Mouse (Mus musculus) spleen, adult 2 months (tissue): Measurements from ENCODE around the gene Pid1. TPM values are rescaled to one million over a fixed set of nuclear protein-coding genes. Genes with fewer than 3 reads are reported as not detected.

Source experiments
- DNase-seq, 2 experiments: peaks; one replicate each; pipeline versions ENCODE4 v3.0.0 to v3.0.0-alpha.2; 2012 to 2021; ENCODE audit warnings: low spot score in 2 of 2, low read depth in 1 of 2
- H3K27ac ChIP-seq: fragments of 200-500 bp; 2 replicates; pipeline ENCODE4 v1.5.1; 2012; ENCODE audit warnings: low read length, inconsistent platforms; ENCODE audit not compliant: insufficient read depth
- H3K27me3 ChIP-seq: fragments of 200-500 bp; 2 replicates; pipeline ENCODE4 v1.6.1; 2012; ENCODE audit warnings: mild to moderate bottlenecking, moderate library complexity, low read length, inconsistent platforms; ENCODE audit not compliant: control insufficient read depth, insufficient read depth
- H3K36me3 ChIP-seq: fragments of 200-500 bp; 2 replicates; pipeline ENCODE4 v1.6.1; 2012; ENCODE audit warnings: mild to moderate bottlenecking, low read length, inconsistent platforms; ENCODE audit not compliant: control insufficient read depth, insufficient read depth
- H3K4me1 ChIP-seq: fragments of 200-500 bp; 2 replicates; pipeline ENCODE4 v1.6.1; 2011; ENCODE audit warnings: inconsistent platforms; ENCODE audit not compliant: control insufficient read depth, insufficient read depth, insufficient read length
- H3K4me3 ChIP-seq: fragments of 200-500 bp; 2 replicates; pipeline ENCODE4 v1.5.1; 2011; ENCODE audit warnings: mild to moderate bottlenecking, inconsistent platforms; ENCODE audit not compliant: insufficient read depth, insufficient read length; ENCODE audit errors: extremely low read depth
- CTCF ChIP-seq: fragments of 200-500 bp; IDR thresholded peaks from 2 replicates; pipeline ENCODE4 v1.5.1; 2011; ENCODE audit warnings: mild to moderate bottlenecking, inconsistent platforms; ENCODE audit not compliant: insufficient read depth, insufficient read length, insufficient replicate concordance; ENCODE audit errors: extremely low read depth
- POLR2A ChIP-seq: fragments of 200-500 bp; IDR thresholded peaks from 2 replicates; pipeline ENCODE4 v1.6.1; 2011; ENCODE audit warnings: low read depth, low read length, inconsistent platforms
- WGBS: fragments of 180-500 bp; shearing (Covaris S2); methylation state at CpG from one replicate; pipeline ENCODE4 v1.1.7; 2018; 5-methylcytosine and 5-hydroxymethylcytosine counted together
- polyA plus RNA-seq: library from polyadenylated mRNA; depleted of rRNA; stranded (reverse); fragments of >200 nt; gene quantifications from 2 replicates; pipeline ENCODE4 v1.2.3, GENCODE M21; 2012

Pid1 gene
- polyA plus RNA-seq, 1 experiment: 8.4 TPM

DNA sequence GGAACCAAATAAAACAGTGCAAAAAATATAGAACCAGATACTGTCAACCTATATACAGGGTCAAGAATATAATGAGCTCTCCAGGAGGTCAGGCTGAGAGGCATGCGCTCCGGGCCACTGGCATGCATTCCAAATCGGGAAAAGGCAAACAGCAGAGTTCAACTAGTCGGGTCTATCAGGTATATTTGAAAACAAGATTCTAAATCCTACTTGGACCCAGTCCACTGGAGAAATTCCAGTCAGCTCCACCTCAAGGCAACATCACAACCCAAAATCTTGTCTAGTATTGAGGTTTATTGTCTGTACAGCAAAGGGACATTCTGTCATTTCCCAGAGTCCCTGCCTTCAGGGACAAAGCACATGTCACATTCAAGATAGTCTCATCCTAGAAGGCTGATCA is 91.0 kb downstream of the Pid1 start:
- DNase-seq: no peak
- no peaks in the 10 kb centered on the region for H3K36me3 ChIP-seq
- H3K27me3 ChIP-seq: no peaks in the 10 kb centered on the region
- no peaks in the 10 kb centered on the region for H3K4me1 ChIP-seq
- no peak for TF ChIP-seq POLR2A
- no peak for TF ChIP-seq CTCF
- WGBS: 87% methylated on average over 4 of the region's 4 CpGs
- no peak overlapping the region for H3K27ac ChIP-seq
- H3K4me3 ChIP-seq: no peak overlapping the region

DNA sequence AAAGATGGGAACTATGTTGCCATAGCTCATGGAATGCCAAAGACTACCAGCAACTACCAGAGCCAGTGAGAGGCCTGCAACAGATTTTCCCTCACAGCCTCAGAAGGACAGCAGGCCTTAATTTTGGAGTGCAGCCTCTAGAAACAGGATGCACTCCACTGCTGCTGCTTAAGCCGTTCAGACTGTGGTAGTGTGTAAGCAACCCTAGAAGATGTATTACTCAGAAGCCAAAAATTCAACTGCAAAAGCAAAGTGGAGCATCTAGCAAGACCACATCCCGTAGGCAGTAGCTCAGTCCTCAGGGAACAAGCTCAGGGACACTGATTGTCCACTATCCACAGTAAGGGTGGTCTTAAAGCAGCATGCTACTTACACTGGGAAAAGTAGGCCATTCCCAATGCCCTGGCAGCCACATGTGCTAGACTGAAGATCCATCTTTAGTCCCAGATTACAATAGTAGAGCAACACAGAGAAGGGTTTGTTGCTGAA is 92.2 kb downstream of the Pid1 start:
- H3K4me1 ChIP-seq: no peaks in the 10 kb centered on the region
- no peak overlapping the region for H3K4me3 ChIP-seq
- DNase-seq: no peak
- no peak overlapping the region for H3K27ac ChIP-seq
- H3K36me3 ChIP-seq: no peaks in the 10 kb centered on the region
- TF ChIP-seq POLR2A: no peak
- no peak for TF ChIP-seq CTCF
- 85% methylated on average over 2 of the region's 2 CpGs for WGBS
- no peaks in the 10 kb centered on the region for H3K27me3 ChIP-seq

DNA sequence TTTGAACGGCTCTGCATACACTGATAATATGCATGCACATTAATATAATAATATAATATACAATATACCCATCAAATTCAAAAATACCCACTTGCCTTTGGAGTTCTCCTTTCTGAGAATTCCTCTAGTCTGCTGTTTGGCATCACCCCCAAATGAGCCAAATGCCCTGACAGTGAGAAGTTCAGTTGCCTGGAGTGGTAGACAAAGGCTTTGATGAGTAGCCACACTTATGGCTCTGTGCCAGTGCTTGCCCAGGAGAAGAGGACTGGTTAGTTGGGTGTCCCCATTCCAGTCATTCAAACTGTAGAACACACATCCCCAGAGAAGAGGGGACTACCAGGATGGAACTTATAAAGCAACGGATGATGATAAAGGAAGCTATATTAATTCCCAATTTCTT is 106.3 kb downstream of the Pid1 start:
- Histone ChIP-seq H3K4me3 (no peak overlapping the region), H3K27ac (no peak overlapping the region), H3K4me1 (no peaks in the 10 kb centered on the region), H3K36me3 (no peaks in the 10 kb centered on the region), H3K27me3 (no peaks in the 10 kb centered on the region)
- DNase-seq: no peak
- TF ChIP-seq CTCF (no peak), POLR2A (no peak)
- 96% methylated on average over 2 of the region's 2 CpGs for WGBS

DNA sequence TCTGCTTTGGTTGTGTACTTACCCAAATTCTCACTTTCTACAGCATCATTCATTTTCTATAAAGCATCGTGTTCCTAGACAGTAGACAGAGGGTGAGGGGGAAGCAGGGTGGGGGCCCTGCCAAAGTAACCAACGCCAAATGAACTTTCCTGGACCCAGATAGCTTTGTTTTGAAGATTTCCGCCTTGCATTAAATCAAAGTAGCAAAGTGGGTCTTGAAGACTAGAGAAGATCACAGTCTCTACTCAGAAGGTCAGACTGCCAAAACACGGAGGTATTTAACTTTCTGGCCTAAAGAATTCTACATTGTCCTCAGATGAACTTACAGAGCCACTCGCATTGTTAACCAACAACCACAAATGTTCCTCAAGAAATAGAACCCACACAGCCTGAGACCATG is 109.6 kb downstream of the Pid1 start:
- WGBS: 80% methylated on average over 5 of the region's 5 CpGs
- no peak for TF ChIP-seq CTCF
- TF ChIP-seq POLR2A: no peak
- H3K36me3 ChIP-seq: no peaks in the 10 kb centered on the region
- H3K4me1 ChIP-seq: no peaks in the 10 kb centered on the region; the same call in 1 of the 2 replicates
- no peak for DNase-seq
- no peak overlapping the region for H3K27ac ChIP-seq
- H3K27me3 ChIP-seq: no peaks in the 10 kb centered on the region
- no peak overlapping the region for H3K4me3 ChIP-seq

DNA sequence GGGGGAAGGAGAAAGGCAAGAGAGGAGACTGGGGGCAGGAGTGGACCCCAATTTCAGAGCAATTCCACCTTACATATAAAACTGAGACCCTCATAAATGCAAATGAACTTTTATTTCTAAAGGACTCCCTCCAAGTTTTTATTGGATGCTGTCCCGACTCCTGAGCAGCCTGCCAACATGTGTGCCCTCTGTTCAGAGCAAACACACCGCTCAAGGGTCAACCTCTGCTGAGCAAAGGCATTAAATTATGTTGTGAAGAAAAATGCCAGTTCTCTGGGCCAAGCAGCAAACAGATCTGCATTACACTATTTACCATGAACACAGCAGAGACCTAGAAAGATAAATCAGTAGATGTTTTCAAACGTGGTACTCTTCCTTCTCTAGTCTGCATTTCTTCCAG is 110.1 kb downstream of the Pid1 start:
- DNase-seq: no peak
- H3K36me3 ChIP-seq: no peaks in the 10 kb centered on the region
- TF ChIP-seq POLR2A: no peak
- no peak for TF ChIP-seq CTCF
- H3K27ac ChIP-seq: no peak overlapping the region
- no peaks in the 10 kb centered on the region for H3K27me3 ChIP-seq
- 70% methylated on average over 3 of the region's 3 CpGs for WGBS
- no peaks in the 10 kb centered on the region; the same call in 1 of the 2 replicates for H3K4me1 ChIP-seq
- H3K4me3 ChIP-seq: no peak overlapping the region

DNA sequence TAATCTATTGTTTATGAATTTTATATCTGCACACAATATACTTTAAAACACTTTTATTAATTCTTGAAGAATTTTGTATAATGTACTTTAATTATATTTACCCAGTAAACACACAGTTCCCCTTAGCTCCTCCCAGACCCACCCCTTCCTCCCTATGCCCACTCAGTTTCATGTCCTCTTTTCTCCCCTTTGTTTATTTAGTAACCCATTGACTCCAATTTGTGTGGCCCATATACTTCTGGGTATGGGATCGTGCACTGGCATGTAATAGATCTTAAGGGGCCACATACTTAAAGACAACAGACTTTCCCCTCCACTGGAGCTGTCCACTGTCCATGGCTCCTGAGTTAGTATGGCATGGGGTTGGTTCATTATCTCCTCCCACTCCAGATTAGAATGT is 112.8 kb downstream of the Pid1 start:
- DNase-seq: no peak
- no peak overlapping the region for H3K27ac ChIP-seq
- 22% methylated on average over 1 of the region's 1 CpGs for whole genome bisulfite sequencing
- H3K4me1 ChIP-seq: no peaks in the 10 kb centered on the region; the same call in 1 of the 2 replicates
- H3K36me3 ChIP-seq: no peaks in the 10 kb centered on the region
- H3K27me3 ChIP-seq: no peaks in the 10 kb centered on the region
- H3K4me3 ChIP-seq: no peak overlapping the region
- TF ChIP-seq POLR2A (no peak), CTCF (no peak)

DNA sequence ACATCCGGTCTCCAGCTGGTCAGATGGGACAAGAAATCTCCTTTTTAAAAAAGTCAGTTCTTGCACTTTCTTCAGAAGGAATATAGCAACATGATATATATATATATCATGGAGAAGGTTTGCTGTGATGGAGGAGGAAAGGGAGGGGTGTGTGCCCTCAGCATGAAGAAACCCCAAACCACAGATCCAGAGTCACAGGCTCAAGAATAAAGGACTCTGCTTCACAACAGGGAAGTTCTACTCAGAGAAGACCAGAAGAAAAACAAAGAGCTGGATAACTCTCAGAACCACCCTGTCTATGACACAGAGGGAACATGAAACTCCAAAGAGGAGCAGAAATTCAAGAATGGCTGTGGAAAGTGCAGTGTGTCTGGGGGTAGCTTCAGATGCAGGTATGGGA is 113.2 kb downstream of the Pid1 start:
- Histone ChIP-seq H3K27ac (0 out of 2 replicates have a peak overlapping the region, but pooled peaks have one; percentile 20), H3K4me3 (no peak overlapping the region), H3K27me3 (no peaks in the 10 kb centered on the region), H3K36me3 (no peaks in the 10 kb centered on the region), H3K4me1 (no peaks in the 10 kb centered on the region; the same call in 1 of the 2 replicates)
- WGBS: 57% methylated on average over 1 of the region's 1 CpGs
- TF ChIP-seq POLR2A: no peak
- TF ChIP-seq CTCF: no peak
- DNase-seq: no peak
